Comparison of ENCODE assay signal across 8 mouse cellular contexts in the genomic region with DNA sequence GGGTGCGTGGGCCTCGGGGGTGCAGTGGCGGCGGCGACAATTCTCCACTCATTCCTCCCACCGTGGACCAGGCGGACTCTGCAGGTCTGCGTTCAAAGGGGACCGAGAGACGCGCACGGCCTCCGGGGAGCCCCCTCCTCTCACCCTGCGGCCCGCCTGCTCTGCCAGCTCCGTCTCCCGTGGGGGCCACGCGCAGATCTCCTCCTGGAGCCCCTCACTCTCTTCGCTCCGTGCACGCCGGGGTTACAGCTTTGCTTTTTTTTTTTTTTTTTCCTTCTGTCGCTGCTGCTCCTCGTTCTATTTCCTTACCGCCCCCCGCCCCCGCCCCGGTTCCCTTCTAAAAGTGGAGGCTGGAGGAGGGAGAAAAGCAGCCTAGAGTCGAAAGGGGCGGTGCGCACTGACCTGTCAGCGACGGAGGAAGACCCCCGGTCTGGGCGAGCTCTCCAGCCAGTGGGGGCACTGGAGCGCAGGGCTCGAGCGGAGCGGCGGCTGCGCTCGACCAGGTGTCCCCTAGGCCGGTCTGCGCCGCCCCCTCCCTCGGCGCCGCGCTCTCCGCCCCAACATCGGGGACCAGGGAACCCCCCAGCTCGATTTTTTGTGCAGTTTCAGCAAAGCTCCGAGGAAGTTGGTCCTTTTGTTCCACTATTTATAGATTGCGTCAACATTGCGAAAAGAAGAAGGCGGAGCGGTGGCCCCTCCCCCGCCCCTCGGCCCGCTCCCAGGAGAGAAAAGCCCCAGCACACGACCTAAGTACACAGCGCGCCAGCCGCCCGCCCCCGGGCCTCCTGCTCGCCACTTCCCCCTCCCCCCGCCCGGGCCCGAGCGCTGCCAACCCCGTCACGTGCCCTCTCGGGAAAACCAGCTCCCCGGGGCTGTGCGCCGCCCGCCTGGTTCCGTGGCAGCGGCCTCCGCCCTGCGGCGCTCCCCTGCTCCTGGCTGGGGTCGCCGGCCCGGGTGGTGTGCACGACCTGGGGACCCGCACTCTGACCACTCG.
DNase-seq lines count a peak whose midpoint lies in the region; ATAC-seq and TF ChIP-seq lines count a peak whose summit lies in the region.

No protein-coding gene starts in this region.

- TF ChIP-seq CTCF in bone marrow macrophage, adult 2 months (IDR thresholded peaks at IDR 0.05; ENCODE audit: low read depth, low read length): no peak
- TF ChIP-seq CTCF in embryonic fibroblast, embryonic 13.5 days (IDR thresholded peaks at IDR 0.05; ENCODE audit: borderline replicate concordance, insufficient read depth, low read length): no peak

- H3K9me3 ChIP-seq in heart, embryonic 10.5 days: no peaks in the 10 kb centered on the region
- H3K9me3 ChIP-seq in kidney, embryonic 15.5 days (replicated peaks): no peaks in the 10 kb centered on the region

- peak overlapping the region; percentile 99 for H3K27ac ChIP-seq in bone marrow macrophage, adult 2 months (ENCODE audit: insufficient read depth, low read depth, low read length)
- peak overlapping the region; percentile 82 for H3K27ac ChIP-seq in embryonic fibroblast, embryonic 13.5 days (ENCODE audit: insufficient read depth, low read length)
- H3K27ac ChIP-seq in heart, embryonic 10.5 days: peak overlapping the region; percentile 97
- peak overlapping the region; percentile 98 for H3K27ac ChIP-seq in kidney, embryonic 15.5 days

- H3K4me1 ChIP-seq in bone marrow macrophage, adult 2 months (ENCODE audit: control insufficient read depth, insufficient read depth, low read length): peaks cover 31% of the 10 kb centered on the region
- H3K4me1 ChIP-seq in embryonic fibroblast, embryonic 13.5 days (ENCODE audit: control insufficient read depth, insufficient read depth, low read length): no peaks in the 10 kb centered on the region
- peaks cover 47% of the 10 kb centered on the region for H3K4me1 ChIP-seq in heart, embryonic 10.5 days
- peaks cover 42% of the 10 kb centered on the region for H3K4me1 ChIP-seq in kidney, embryonic 15.5 days

- DNase-seq in B cell, adult 2 months: peak; percentile 87 to 89
- DNase-seq in heart, embryonic 10.5 days (ENCODE audit: low spot score): peak; percentile 91
- peak; percentile 92 for DNase-seq in liver
- DNase-seq in monocyte, adult 2 months (ENCODE audit: low read depth in 1 of 2, low spot score in 2 of 2): peak; percentile 74 to 84
- DNase-seq in spleen, postnatal 4 days (ENCODE audit: low spot score in 2 of 2): peak; percentile 91 to 96

- H3K9ac ChIP-seq in kidney, embryonic 15.5 days: peak overlapping the region; percentile 85

- H3K4me2 ChIP-seq in kidney, embryonic 15.5 days: peak overlapping the region; percentile 96

- peak; percentile 80 for ATAC-seq in kidney, embryonic 15.5 days (replicated peaks; ENCODE audit: low FRiP score)

- TF ChIP-seq POLR2A in bone marrow macrophage, adult 2 months (IDR thresholded peaks at IDR 0.05; ENCODE audit: borderline replicate concordance, low read depth, low read length): no peak
- TF ChIP-seq POLR2A in embryonic fibroblast, embryonic 13.5 days (IDR thresholded peaks at IDR 0.05; ENCODE audit: low read depth, low read length): peak; percentile 50

- H3K36me3 ChIP-seq in heart, embryonic 10.5 days: no peaks in the 10 kb centered on the region
- no peaks in the 10 kb centered on the region for H3K36me3 ChIP-seq in kidney, embryonic 15.5 days

- peak overlapping the region; percentile 92 for H3K4me3 ChIP-seq in bone marrow macrophage, adult 2 months (ENCODE audit: insufficient read depth, low read length)
- H3K4me3 ChIP-seq in embryonic fibroblast, embryonic 13.5 days (ENCODE audit: insufficient read depth, low read length): peak overlapping the region; percentile 76
- peak overlapping the region; percentile 90 for H3K4me3 ChIP-seq in heart, embryonic 10.5 days
- H3K4me3 ChIP-seq in kidney, embryonic 15.5 days (replicated peaks): peak overlapping the region; percentile 86

- H3K27me3 ChIP-seq in heart, embryonic 10.5 days (ENCODE audit: insufficient read depth, poor library complexity, severe bottlenecking): peaks cover 32% of the 10 kb centered on the region
- peaks cover 36% of the 10 kb centered on the region for H3K27me3 ChIP-seq in kidney, embryonic 15.5 days

- under 1% methylated on average over 86 of the region's 90 CpGs for WGBS in heart, embryonic 10.5 days
- 1% methylated on average over 89 of the region's 90 CpGs for WGBS in kidney, embryonic 15.5 days

Comparison
In these comparisons a context has a peak if more than half of its experiments do, and no peak if none do; other contexts are left out.
1. Peak in every context shown above with its lines: DNase-seq, ATAC-seq, H3K4me3 ChIP-seq and H3K27ac ChIP-seq.